Mouse (Mus musculus) liver, adult 2 months (tissue): ENCODE data around the gene Anapc15-ps.

Experiments
- CTCF ChIP-seq: fragments of 200-500 bp; IDR thresholded peaks from 2 replicates; pipeline ENCODE4 v1.5.1; 2011; ENCODE audit warnings: low read depth, low read length, control low read depth
- POLR2A ChIP-seq: fragments of 200-500 bp; IDR thresholded peaks from 2 replicates; pipeline ENCODE4 v1.6.1; 2011; ENCODE audit warnings: low read length, control low read depth; ENCODE audit not compliant: insufficient read depth; ENCODE audit errors: extremely low read depth

- no peak for TF ChIP-seq CTCF
- TF ChIP-seq POLR2A: no peak
These were observed 44.9 kb downstream of the Anapc15-ps start for GRCm38 (mm10) chr10:95628338-95628737.
